Mouse (Mus musculus) neural tube, embryonic 12.5 days (tissue): ENCODE measurements at regions not wholly inside any gene's neighbourhood (a gene's known extent, or its start where the extent isn't known, plus 50 kb on each side); places are given as distances from the start of the nearest gene placed in this dataset.

Source experiments
- ATAC-seq: fragments of 200-750 bp; cut with Nextera tagmentation; 2 replicates; pipeline ENCODE4 v1.8.0; 2017; ENCODE audit warnings: low read depth, mild to moderate bottlenecking, moderate TSS enrichment, moderate library complexity; ENCODE audit not compliant: low FRiP score
- H3K27ac ChIP-seq: fragments of 300-500 bp; sonication (generic); 2 replicates; pipeline ENCODE4 v1.5.1; 2016
- H3K27me3 ChIP-seq: fragments of 300-500 bp; sonication (generic); replicated peaks from 2 replicates; pipeline ENCODE4 v1.6.1; 2016; ENCODE audit warnings: mild to moderate bottlenecking
- H3K36me3 ChIP-seq: fragments of 300-500 bp; sonication (generic); 2 replicates; pipeline ENCODE4 v1.6.1; 2016; ENCODE audit warnings: mild to moderate bottlenecking
- H3K4me1 ChIP-seq: fragments of 300-500 bp; sonication (generic); 2 replicates; pipeline ENCODE4 v1.6.1; 2016
- H3K4me2 ChIP-seq: fragments of 300-500 bp; sonication (generic); replicated peaks from 2 replicates; pipeline ENCODE4 v1.6.1; 2016; ENCODE audit warnings: mild to moderate bottlenecking
- H3K4me3 ChIP-seq: fragments of 300-500 bp; sonication (generic); 2 replicates; pipeline ENCODE4 v1.5.1; 2016
- H3K9ac ChIP-seq: fragments of 300-500 bp; sonication (generic); 2 replicates; pipeline ENCODE4 v1.6.1; 2016; ENCODE audit warnings: mild to moderate bottlenecking
- H3K9me3 ChIP-seq: fragments of 300-500 bp; sonication (generic); 2 replicates; pipeline ENCODE4 v1.6.1; 2016; ENCODE audit warnings: mild to moderate bottlenecking
- WGBS: fragments of 180-500 bp; shearing (Covaris S2); methylation state at CpG from one replicate; pipeline ENCODE4 v1.1.7; 2016; 5-methylcytosine and 5-hydroxymethylcytosine counted together

DNA sequence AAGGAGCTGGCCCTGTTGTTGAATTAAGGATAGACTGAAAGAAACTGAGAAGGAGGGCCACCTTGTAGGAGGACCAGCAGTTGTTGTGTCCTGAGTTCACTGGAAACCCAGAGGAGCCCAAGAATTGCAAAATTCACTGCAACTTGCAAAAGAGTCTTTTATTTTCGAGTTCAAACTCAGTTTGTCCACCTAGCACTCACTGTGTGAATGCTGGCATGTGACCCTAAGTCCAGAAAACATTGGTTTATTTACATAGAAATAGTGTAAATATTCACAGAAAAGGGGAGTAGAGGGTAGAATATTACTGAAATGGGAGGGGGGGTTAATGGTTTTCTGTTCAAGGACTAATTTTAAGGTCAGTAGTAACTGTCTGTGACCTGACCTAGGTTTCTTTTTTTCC, 394.7 kb downstream of the 4933405O20Rik start:
- Histone ChIP-seq H3K36me3 (no peaks in the 10 kb centered on the region), H3K4me3 (no peak overlapping the region), H3K4me2 (no peak overlapping the region), H3K4me1 (no peaks in the 10 kb centered on the region), H3K27ac (no peak overlapping the region), H3K9me3 (no peaks in the 10 kb centered on the region), H3K9ac (no peak overlapping the region), H3K27me3 (no peaks in the 10 kb centered on the region)
- 79% methylated on average over 1 of the region's 1 CpGs for WGBS
- no peak for ATAC-seq

DNA sequence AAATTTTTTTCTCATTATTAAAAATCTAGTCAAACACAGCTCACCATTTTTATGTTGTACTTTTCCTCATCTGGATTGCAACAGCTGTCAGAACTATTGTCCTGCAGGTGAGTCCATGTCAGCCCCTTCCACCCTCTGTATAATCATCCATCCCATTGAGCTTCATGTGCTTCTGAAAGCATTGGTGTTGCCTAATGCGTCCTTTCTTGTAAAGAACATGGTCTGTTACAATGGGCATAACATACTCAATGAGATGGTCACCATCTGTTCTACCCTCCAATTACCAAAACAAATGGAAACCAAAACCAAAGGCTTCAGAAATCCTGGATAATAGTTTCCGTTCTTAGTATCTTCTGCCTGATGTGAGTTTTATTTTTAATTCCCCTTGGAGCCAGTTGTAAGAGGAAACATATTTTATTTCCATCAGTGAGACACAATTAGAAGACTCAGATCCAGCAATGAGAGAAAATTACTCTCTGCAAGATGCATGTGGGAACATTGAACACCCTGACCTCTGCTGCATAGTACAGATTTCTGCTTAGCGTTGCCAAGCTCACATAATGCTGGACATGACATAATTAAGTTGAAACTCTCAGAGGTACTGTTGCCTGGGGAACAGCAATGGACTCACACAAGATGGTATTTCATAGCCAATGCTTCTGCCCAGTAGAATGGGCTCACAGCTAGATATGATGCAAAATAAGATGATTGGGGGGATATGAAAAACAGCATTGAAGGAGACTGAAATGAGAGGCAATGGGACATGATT, 443.1 kb downstream of the 4933405O20Rik start:
- no peak overlapping the region for H3K27ac ChIP-seq
- WGBS, result 60% methylated on average over 3 of the region's 3 CpGs
- H3K4me3 ChIP-seq, result no peak overlapping the region
- H3K36me3 ChIP-seq, result no peaks in the 10 kb centered on the region
- H3K4me1 ChIP-seq, result no peaks in the 10 kb centered on the region
- H3K9me3 ChIP-seq, result no peaks in the 10 kb centered on the region; the same call in 1 of the 2 replicates
- no peak overlapping the region for H3K4me2 ChIP-seq
- no peaks in the 10 kb centered on the region for H3K27me3 ChIP-seq
- no peak overlapping the region for H3K9ac ChIP-seq
- no peak for ATAC-seq

GRCm38 (mm10) chr7:51051496-51051895, 452.5 kb downstream of the 4933405O20Rik start:
- no peak overlapping the region for H3K4me2 ChIP-seq
- no peak overlapping the region for H3K4me3 ChIP-seq
- no peaks in the 10 kb centered on the region for H3K36me3 ChIP-seq
- no peak for ATAC-seq
- H3K27me3 ChIP-seq, result no peaks in the 10 kb centered on the region
- H3K9ac ChIP-seq, result no peak overlapping the region
- no peaks in the 10 kb centered on the region for H3K4me1 ChIP-seq
- 91% methylated on average over 3 of the region's 3 CpGs for WGBS
- H3K27ac ChIP-seq, result no peak overlapping the region
- no peaks in the 10 kb centered on the region for H3K9me3 ChIP-seq

DNA sequence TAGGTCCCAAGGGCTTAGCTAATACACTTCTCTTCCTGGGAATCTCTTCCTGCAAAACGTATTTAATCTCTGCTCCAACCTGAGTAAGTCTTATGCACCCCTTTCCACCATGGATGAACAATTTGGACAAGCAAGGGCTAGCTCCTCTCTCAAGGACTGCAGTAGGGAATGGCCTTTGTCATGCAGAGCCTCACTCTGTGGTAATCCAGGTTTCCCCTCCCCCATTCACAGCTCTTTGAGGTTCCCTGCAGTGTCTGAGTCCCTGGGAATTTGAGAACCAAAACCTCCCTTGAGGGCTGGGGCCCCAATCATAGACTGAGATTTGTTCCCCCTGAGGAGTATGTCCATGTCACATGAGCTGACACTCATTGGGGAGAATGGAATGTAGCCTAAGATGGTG, 442.5 kb upstream of the Ano5 start:
- 26% methylated on average over 1 of the region's 1 CpGs for WGBS
- Histone ChIP-seq H3K27me3 (no peaks in the 10 kb centered on the region), H3K4me3 (no peak overlapping the region), H3K27ac (no peak overlapping the region), H3K4me1 (no peaks in the 10 kb centered on the region), H3K4me2 (no peak overlapping the region), H3K9ac (no peak overlapping the region), H3K9me3 (no peaks in the 10 kb centered on the region), H3K36me3 (no peaks in the 10 kb centered on the region)
- no peak for ATAC-seq

GRCm38 (mm10) chr7:51093774-51094173, 417.1 kb upstream of the Ano5 start:
- H3K4me2 ChIP-seq, result no peak overlapping the region
- 86% methylated on average over 3 of the region's 3 CpGs for WGBS
- H3K27me3 ChIP-seq, result no peaks in the 10 kb centered on the region
- H3K9ac ChIP-seq, result no peak overlapping the region
- no peak for ATAC-seq
- H3K36me3 ChIP-seq, result no peaks in the 10 kb centered on the region
- no peaks in the 10 kb centered on the region for H3K9me3 ChIP-seq
- no peak overlapping the region for H3K27ac ChIP-seq
- no peak overlapping the region for H3K4me3 ChIP-seq
- no peaks in the 10 kb centered on the region for H3K4me1 ChIP-seq

DNA sequence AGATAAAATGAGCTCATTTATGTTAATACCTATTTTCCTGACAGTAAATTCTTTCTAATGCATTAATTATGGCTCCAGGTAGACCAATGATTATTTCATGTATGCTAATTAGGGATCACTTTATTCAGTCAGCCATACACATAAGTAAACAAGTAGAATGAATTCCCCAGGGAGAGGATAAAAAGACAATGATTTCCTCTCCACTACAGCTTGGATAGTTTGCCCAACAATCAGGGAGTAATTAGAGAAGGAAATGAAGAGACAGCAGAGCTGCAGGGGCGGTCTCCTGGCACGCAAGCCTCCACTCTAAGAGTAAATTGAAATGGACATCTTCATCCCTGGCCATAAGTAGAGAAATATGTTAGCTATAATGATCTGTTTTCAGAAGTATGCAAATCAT, 409.7 kb upstream of the Ano5 start:
- no peak for ATAC-seq

DNA sequence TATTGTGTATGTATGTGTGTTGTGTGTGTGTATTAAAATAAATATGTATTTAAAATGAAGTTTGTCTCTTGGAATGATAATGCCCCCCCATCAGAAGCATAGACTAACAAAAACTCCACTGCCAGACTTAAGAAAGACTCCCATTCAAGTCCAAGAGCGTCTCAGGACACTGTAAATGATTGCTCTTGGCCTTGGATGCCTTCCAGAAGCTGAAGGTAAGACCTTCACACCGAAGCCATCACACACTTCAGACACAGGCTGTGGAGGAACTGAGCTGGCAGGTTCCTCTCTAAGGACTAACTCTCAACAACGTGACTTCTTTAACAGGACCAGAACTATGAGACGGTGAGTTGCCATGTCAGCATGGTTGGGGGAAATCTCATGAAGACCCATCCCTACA, 370.0 kb upstream of the Ano5 start:
- Histone ChIP-seq H3K4me1 (no peaks in the 10 kb centered on the region), H3K4me2 (no peak overlapping the region), H3K9me3 (no peaks in the 10 kb centered on the region), H3K27me3 (no peaks in the 10 kb centered on the region), H3K4me3 (no peak overlapping the region), H3K36me3 (no peaks in the 10 kb centered on the region), H3K9ac (no peak overlapping the region), H3K27ac (no peak overlapping the region)
- ATAC-seq, result no peak
- WGBS, result 89% methylated on average over 4 of the region's 4 CpGs

More for the DNA sequence above, 409.7 kb upstream of the Ano5 start:
- H3K4me2 ChIP-seq, result no peak overlapping the region
- no peaks in the 10 kb centered on the region for H3K36me3 ChIP-seq
- no peaks in the 10 kb centered on the region for H3K27me3 ChIP-seq
- no peak overlapping the region for H3K4me3 ChIP-seq
- no peak overlapping the region for H3K9ac ChIP-seq
- H3K4me1 ChIP-seq, result no peaks in the 10 kb centered on the region
- no peaks in the 10 kb centered on the region for H3K9me3 ChIP-seq
- WGBS, result 60% methylated on average over 2 of the region's 2 CpGs
- H3K27ac ChIP-seq, result no peak overlapping the region

DNA sequence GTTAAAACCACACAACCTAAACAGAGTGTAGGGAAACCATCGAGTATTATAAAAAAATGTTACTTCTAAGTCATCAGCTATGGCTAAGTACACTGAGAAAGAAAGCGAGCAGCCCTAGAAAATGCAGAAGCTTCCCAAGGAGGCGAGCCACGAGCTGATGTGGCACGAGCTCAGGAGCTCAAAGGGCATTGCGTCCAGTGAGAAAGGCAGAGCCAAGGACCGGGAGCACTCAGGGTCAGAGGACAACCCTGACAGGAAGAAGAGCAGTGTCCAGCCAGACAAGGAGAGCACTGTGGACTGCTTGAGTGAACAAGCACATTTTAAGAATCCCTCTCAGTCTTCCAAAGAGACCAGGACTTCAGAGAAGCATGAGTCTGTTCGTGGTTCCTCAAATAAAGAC, 335.6 kb upstream of the Ano5 start:
- Histone ChIP-seq H3K4me1 (no peaks in the 10 kb centered on the region), H3K9ac (no peak overlapping the region), H3K4me2 (no peak overlapping the region), H3K27ac (no peak overlapping the region), H3K9me3 (no peaks in the 10 kb centered on the region), H3K27me3 (no peaks in the 10 kb centered on the region), H3K4me3 (no peak overlapping the region), H3K36me3 (no peaks in the 10 kb centered on the region)
- ATAC-seq, result no peak
- 88% methylated on average over 8 of the region's 8 CpGs for WGBS

DNA sequence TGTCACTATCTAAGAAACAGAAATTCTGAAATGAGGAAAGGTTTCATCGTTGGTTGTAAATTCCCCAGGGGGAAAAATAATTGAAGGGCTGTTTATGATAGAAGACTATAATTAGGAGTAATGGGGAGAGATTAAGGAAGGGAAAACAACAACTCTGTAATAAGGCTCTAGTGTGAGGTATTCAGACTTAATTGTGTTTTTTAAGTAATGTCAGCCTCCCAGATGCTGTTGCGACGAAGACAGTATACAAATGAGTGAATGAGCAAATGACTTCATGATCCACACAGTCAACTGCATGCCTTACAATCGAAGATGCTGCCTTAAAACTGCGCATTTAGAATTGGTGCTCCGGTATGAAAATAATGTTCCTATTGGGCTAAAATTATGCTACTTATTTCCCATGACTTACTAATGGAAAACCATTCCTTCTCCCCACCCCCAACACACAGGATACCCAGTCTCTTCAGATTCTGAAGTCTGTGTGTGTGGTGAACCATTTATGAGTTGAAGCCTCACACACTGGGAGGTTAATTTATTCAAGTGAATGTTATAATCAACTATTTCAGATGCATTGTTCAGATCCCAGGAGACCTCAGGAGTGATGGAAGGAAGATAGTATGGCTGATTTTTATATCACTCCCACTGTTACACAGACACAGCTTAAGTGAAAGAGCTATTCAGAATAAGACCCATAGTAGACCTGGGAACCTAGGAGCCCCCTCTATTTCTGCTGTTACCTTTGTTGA, 295.2 kb upstream of the Ano5 start:
- Histone ChIP-seq H3K9me3 (no peaks in the 10 kb centered on the region), H3K27ac (no peak overlapping the region), H3K36me3 (no peaks in the 10 kb centered on the region), H3K4me2 (no peak overlapping the region), H3K4me3 (no peak overlapping the region), H3K27me3 (no peaks in the 10 kb centered on the region), H3K4me1 (no peaks in the 10 kb centered on the region), H3K9ac (no peak overlapping the region)
- 76% methylated on average over 6 of the region's 6 CpGs for WGBS
- ATAC-seq, result peak; percentile 65; the same call in 1 of the 2 replicates

GRCm38 (mm10) chr7:51216233-51216605, 294.6 kb upstream of the Ano5 start:
- ATAC-seq, result peak; percentile 43; the same call in 1 of the 2 replicates
- Histone ChIP-seq H3K27ac (no peak overlapping the region), H3K9ac (no peak overlapping the region), H3K9me3 (no peaks in the 10 kb centered on the region), H3K27me3 (no peaks in the 10 kb centered on the region), H3K36me3 (no peaks in the 10 kb centered on the region), H3K4me1 (no peaks in the 10 kb centered on the region), H3K4me3 (no peak overlapping the region), H3K4me2 (no peak overlapping the region)
- 81% methylated on average over 3 of the region's 3 CpGs for WGBS

GRCm38 (mm10) chr7:51221351-51221750, 289.5 kb upstream of the Ano5 start:
- no peaks in the 10 kb centered on the region for H3K9me3 ChIP-seq
- H3K4me3 ChIP-seq, result no peak overlapping the region
- WGBS, result 85% methylated on average over 4 of the region's 4 CpGs
- no peak overlapping the region for H3K9ac ChIP-seq
- H3K4me1 ChIP-seq, result no peaks in the 10 kb centered on the region
- H3K4me2 ChIP-seq, result no peak overlapping the region
- H3K27me3 ChIP-seq, result no peaks in the 10 kb centered on the region
- H3K36me3 ChIP-seq, result no peaks in the 10 kb centered on the region
- no peak overlapping the region for H3K27ac ChIP-seq
- ATAC-seq, result no peak

- no peak overlapping the region for H3K9ac ChIP-seq
- H3K4me3 ChIP-seq, result no peak overlapping the region
- no peak overlapping the region for H3K27ac ChIP-seq
- H3K4me2 ChIP-seq, result no peak overlapping the region
- WGBS, result 81% methylated on average over 1 of the region's 1 CpGs
- no peaks in the 10 kb centered on the region for H3K27me3 ChIP-seq
- no peaks in the 10 kb centered on the region for H3K4me1 ChIP-seq
- H3K36me3 ChIP-seq, result no peaks in the 10 kb centered on the region
- H3K9me3 ChIP-seq, result no peaks in the 10 kb centered on the region
- no peak for ATAC-seq
Measured at GRCm38 (mm10) chr7:51221806-51222205, 289.0 kb upstream of the Ano5 start.

GRCm38 (mm10) chr7:51227136-51227535, 283.7 kb upstream of the Ano5 start:
- Histone ChIP-seq H3K9ac (no peak overlapping the region), H3K27ac (no peak overlapping the region), H3K4me3 (no peak overlapping the region), H3K4me1 (no peaks in the 10 kb centered on the region), H3K27me3 (no peaks in the 10 kb centered on the region), H3K4me2 (no peak overlapping the region), H3K9me3 (no peaks in the 10 kb centered on the region), H3K36me3 (no peaks in the 10 kb centered on the region)
- 78% methylated on average over 5 of the region's 5 CpGs for WGBS
- ATAC-seq, result no peak
